ENCODE assay signal across 30 mouse cellular contexts in the genomic region with DNA sequence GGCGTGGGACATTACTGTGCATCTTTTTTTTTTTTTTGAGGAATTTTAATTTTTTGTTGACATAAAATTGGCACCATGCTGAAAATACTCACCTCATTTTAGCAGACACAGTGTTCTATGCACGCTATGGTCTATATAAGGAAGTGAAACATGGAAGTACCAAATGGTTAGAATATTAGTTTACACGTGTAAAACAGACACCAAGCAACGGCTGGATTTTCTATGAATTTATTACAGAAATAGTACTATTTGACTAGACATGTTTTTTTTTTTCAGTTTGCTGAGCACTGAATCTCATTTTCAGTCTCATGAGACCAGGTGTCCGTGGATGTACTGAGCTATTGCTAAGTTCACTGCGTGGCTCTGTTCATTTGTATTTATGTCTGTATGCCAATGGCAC. TPM values are rescaled to one million over a fixed set of nuclear protein-coding genes. Genes with fewer than 3 reads are reported as not detected.
A peak's percentile ranks its signal among the peaks of the same experiment; 100 is the strongest.
DNase-seq lines count a peak whose midpoint lies in the region; ATAC-seq and TF ChIP-seq lines count a peak whose summit lies in the region.
"Had no signal": no experiment of that assay in that cellular context is flagged by ENCODE, and none has a peak within 500 bp of the region (broad histone marks: within the 10 kb centered on the region; RNA-seq: fewer than 3 reads in every experiment).

No protein-coding gene starts in this region.

- no peaks in the 10 kb centered on the region for H3K4me1 ChIP-seq in lung, postnatal 0 days (ENCODE audit: insufficient read depth, low read depth, low read length)
- H3K4me1 ChIP-seq in heart, embryonic 10.5 days, result no peaks in the 10 kb centered on the region
- H3K4me1 ChIP-seq: embryonic facial prominence, embryonic 13.5 days; forebrain, embryonic 10.5 days; forebrain, embryonic 15.5 days; heart, embryonic 13.5 days; limb, embryonic 10.5 days; limb, embryonic 15.5 days; stomach, embryonic 15.5 days had no signal

- no peak overlapping the region for H3K4me3 ChIP-seq in lung, postnatal 0 days (ENCODE audit: low read depth, low read length)
- no peak overlapping the region for H3K4me3 ChIP-seq in heart, embryonic 10.5 days
- H3K4me3 ChIP-seq: embryonic facial prominence, embryonic 13.5 days; forebrain, embryonic 10.5 days; forebrain, embryonic 15.5 days; heart, adult 2 months; heart, embryonic 13.5 days; limb, embryonic 10.5 days; limb, embryonic 15.5 days; stomach, embryonic 15.5 days had no signal

- no peak overlapping the region for H3K9ac ChIP-seq in lung, postnatal 0 days (replicated peaks; ENCODE audit: low read depth)
- H3K9ac ChIP-seq: embryonic facial prominence, embryonic 13.5 days; forebrain, embryonic 15.5 days; heart, embryonic 13.5 days; hindbrain, embryonic 14.5 days; limb, embryonic 15.5 days; liver, embryonic 14.5 days; stomach, embryonic 15.5 days had no signal

- no peak for TF ChIP-seq CTCF in lung, postnatal 0 days (IDR thresholded peaks at IDR 0.05)

- H3K27me3 ChIP-seq in lung, postnatal 0 days (replicated peaks; ENCODE audit: insufficient read depth, low read length), result no peaks in the 10 kb centered on the region
- H3K27me3 ChIP-seq in heart, embryonic 10.5 days (ENCODE audit: insufficient read depth, poor library complexity, severe bottlenecking), result no peaks in the 10 kb centered on the region
- H3K27me3 ChIP-seq: embryonic facial prominence, embryonic 13.5 days; forebrain, embryonic 15.5 days; heart, embryonic 13.5 days; limb, embryonic 15.5 days; stomach, embryonic 15.5 days had no signal

- TF ChIP-seq EP300 in lung, postnatal 0 days (IDR thresholded peaks at IDR 0.05), result no peak

- H3K36me3 ChIP-seq in lung, postnatal 0 days (ENCODE audit: insufficient read depth, low read length), result 0 out of 2 replicates have a peak, but pooled peaks cover 8% of the 10 kb centered on the region
- peaks cover 27% of the 10 kb centered on the region for H3K36me3 ChIP-seq in heart, embryonic 10.5 days

- H3K4me2 ChIP-seq in lung, postnatal 0 days (replicated peaks; ENCODE audit: low read depth, low read length), result no peak overlapping the region
- H3K4me2 ChIP-seq: embryonic facial prominence, embryonic 13.5 days; forebrain, embryonic 15.5 days; heart, embryonic 13.5 days; hindbrain, embryonic 14.5 days; limb, embryonic 15.5 days; stomach, embryonic 15.5 days had no signal

- WGBS in lung, postnatal 0 days, result 71% methylated on average over 6 of the region's 6 CpGs
- 89% methylated on average over 6 of the region's 6 CpGs for WGBS in heart, embryonic 10.5 days

- no peaks in the 10 kb centered on the region for H3K9me3 ChIP-seq in lung, postnatal 0 days (ENCODE audit: low read length)
- no peaks in the 10 kb centered on the region for H3K9me3 ChIP-seq in heart, embryonic 10.5 days
- H3K9me3 ChIP-seq: embryonic facial prominence, embryonic 13.5 days; forebrain, embryonic 10.5 days; forebrain, embryonic 15.5 days; heart, embryonic 13.5 days; limb, embryonic 10.5 days; limb, embryonic 15.5 days; stomach, embryonic 15.5 days had no signal

- DNase-seq in lung, postnatal 0 days (ENCODE audit: low spot score), result peak; percentile 27
- DNase-seq in lung, postnatal 4 days, result no peak
- peak; percentile 74 for DNase-seq in A20 (ENCODE audit: low read depth, low spot score)
- DNase-seq in heart, embryonic 10.5 days (ENCODE audit: low spot score), result no peak
- no peak for DNase-seq in embryo, embryonic 10.5 days (ENCODE audit: low spot score)
- DNase-seq: adrenal gland, postnatal 25 days; cerebellum, adult 2 months; cerebellum, postnatal 36 days; gastrocnemius, postnatal 25 days; heart, adult 2 months; heart, postnatal 10 days; kidney, adult 9 months; kidney, postnatal 14 days; layer of hippocampus, adult 9-11 months; midbrain, embryonic 14.5 days; right cerebral cortex, postnatal 4 days; thymus, postnatal 14 days had no signal

- no peak overlapping the region for H3K27ac ChIP-seq in lung, postnatal 0 days (ENCODE audit: low read length)
- H3K27ac ChIP-seq in heart, embryonic 10.5 days, result no peak overlapping the region
- H3K27ac ChIP-seq: embryonic facial prominence, embryonic 13.5 days; forebrain, embryonic 10.5 days; forebrain, embryonic 15.5 days; heart, adult 2 months; heart, embryonic 13.5 days; hindbrain, embryonic 14.5 days; limb, embryonic 10.5 days; limb, embryonic 15.5 days; liver, embryonic 14.5 days; stomach, embryonic 15.5 days had no signal

- ATAC-seq in lung, postnatal 0 days, result no peak
- peak; percentile 54 for ATAC-seq in common myeloid progenitor, adult 5-6 weeks (replicated peaks; ENCODE audit: low read depth, poor library complexity, severe bottlenecking)
- ATAC-seq in monocyte, adult 5-6 weeks (replicated peaks; ENCODE audit: insufficient number of reproducible peaks, low FRiP score, low TSS enrichment, poor library complexity, severe bottlenecking), result peak; percentile 66
- ATAC-seq: CD4-positive, CD25-positive, alpha-beta regulatory T cell, adult 4 months; forebrain, embryonic 15.5 days; intestine, postnatal 0 days had no signal

RNA-seq across cellular contexts. Expression of a gene that starts 56.9 kb away (rescaled TPM):
- 15.2 and 15.9 TPM in 2 replicates for polyA plus RNA-seq in lung, postnatal 0 days (2015; fragmentation: Nextera tagmentation; extraction: Ambion mirVana)
- total RNA-seq in common myeloid progenitor, adult 5-6 weeks (2017), result 0.15 TPM in 1 of 2 replicates, not detected in the other
- 2.4 to 4.4 TPM (median 3.0 TPM) in 3 replicates for total RNA-seq in monocyte, adult 5-6 weeks (2017)
- 7.1 and 10.7 TPM in 2 replicates for polyA plus RNA-seq in heart, embryonic 10.5 days (2016; fragmentation: Nextera tagmentation; extraction: Ambion mirVana)

Comparison
In these comparisons a context has a peak if more than half of its experiments do, and no peak if none do; other contexts are left out.
1. DNase-seq: peak in lung, postnatal 0 days (single experiment) and A20 (single experiment); none in lung, postnatal 4 days (0 of 2), heart, embryonic 10.5 days (single experiment) and embryo, embryonic 10.5 days (single experiment).